Mouse (Mus musculus): ENCODE results near the gene Itgb2l.

DNA sequence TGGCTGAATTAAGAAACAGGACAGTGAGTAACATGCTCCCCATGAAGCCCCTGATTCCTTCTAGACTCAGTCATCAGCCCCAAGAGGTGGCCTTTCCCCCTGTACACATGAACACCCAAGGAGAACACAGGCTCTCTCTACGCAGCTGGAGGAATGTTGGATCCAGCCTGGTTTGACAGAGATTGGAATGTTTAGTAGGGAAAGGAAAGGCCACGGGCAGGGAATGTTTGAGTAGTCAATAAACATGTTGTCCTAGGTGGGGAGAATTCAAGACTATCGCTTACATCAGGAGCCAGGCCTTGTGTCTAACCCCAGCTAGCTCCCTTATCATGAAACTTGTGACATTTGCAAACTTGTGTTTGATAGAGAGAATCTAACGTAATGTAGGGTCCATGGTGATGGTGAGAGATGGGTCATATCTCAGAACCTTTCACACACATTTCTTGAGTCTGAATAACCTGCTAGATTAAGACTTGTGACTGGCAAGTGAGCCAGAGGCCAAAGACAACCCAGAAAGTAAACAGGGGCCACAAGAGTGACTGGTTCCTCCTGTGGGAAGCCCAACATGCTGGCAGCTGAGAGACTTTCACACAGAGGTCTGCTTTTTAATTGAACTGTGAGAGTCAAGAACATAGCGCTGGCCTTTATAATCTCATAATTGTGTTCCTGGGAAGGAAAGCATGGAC is 60.8 kb downstream of the Itgb2l start:
- TF ChIP-seq GATA1 (IDR thresholded peaks at IDR 0.05; ENCODE audit: low read length), result no peak
- no peak for TF ChIP-seq TAL1 (IDR thresholded peaks at IDR 0.05; ENCODE audit: low read length)

All from erythroblast, embryonic 14.5 days (primary cell).